Mouse (Mus musculus): Measurements from ENCODE around the gene Tnrc18. TPM values are rescaled to one million over a fixed set of nuclear protein-coding genes. Genes with fewer than 3 reads are reported as not detected.

Gene Tnrc18
- polyA plus RNA-seq, 1 experiment = 48.6 TPM

- no peak overlapping the region for H3K4me3 ChIP-seq (ENCODE audit: control insufficient read depth, insufficient read depth, low read length)
- no peak overlapping the region for H3K27ac ChIP-seq (ENCODE audit: control insufficient read depth, insufficient read depth, low read length)
- DNase-seq = no peak
- TF ChIP-seq POLR2A (IDR thresholded peaks at IDR 0.05; ENCODE audit: control insufficient read depth, extremely low read depth, insufficient read depth, low read length, poor library complexity) = no peak
- TF ChIP-seq CTCF (IDR thresholded peaks at IDR 0.05; ENCODE audit: borderline replicate concordance, control insufficient read depth, extremely low read depth, insufficient read depth, low read length, poor library complexity) = no peak
- H3K4me1 ChIP-seq (replicated peaks; ENCODE audit: control insufficient read depth, insufficient read depth, low read length) = peaks cover 4% of the 10 kb centered on the region; the same call in 1 of the 2 replicates
- peaks cover 38% of the 10 kb centered on the region for H3K36me3 ChIP-seq (ENCODE audit: control insufficient read depth, insufficient read depth, low read length)
- 97% methylated on average over 13 of the region's 13 CpGs for WGBS
- no peaks in the 10 kb centered on the region for H3K27me3 ChIP-seq (ENCODE audit: control insufficient read depth, insufficient read depth, low read length)
Measured at GRCm38 (mm10) chr5:142776080-142776479, 41.4 kb downstream of the Tnrc18 start.

DNA sequence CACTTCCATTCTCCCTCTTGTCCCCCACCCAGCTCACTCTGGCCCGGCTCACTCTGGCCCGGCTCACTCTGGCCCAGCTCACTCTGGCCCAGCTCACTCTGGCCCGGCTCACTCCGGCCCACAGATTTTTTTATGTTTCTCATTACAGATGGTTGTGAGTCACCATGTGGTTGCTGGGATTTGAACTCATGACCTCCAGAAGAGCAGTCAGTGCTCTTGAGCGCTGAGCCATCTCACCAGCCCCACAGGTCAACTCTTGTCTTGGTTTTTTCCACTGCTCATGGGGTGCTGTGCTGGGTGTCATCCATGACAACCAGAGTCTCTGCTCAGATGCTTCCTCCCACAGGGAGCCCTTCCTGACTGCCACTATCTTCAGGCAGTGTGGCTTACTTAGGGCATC, 42.7 kb downstream of the Tnrc18 start:
- no peak overlapping the region for H3K4me3 ChIP-seq (ENCODE audit: control insufficient read depth, insufficient read depth, low read length)
- 96% methylated on average over 5 of the region's 5 CpGs for WGBS
- DNase-seq = no peak
- TF ChIP-seq CTCF (IDR thresholded peaks at IDR 0.05; ENCODE audit: borderline replicate concordance, control insufficient read depth, extremely low read depth, insufficient read depth, low read length, poor library complexity) (no peak), POLR2A (IDR thresholded peaks at IDR 0.05; ENCODE audit: control insufficient read depth, extremely low read depth, insufficient read depth, low read length, poor library complexity) (no peak)
- no peak overlapping the region for H3K27ac ChIP-seq (ENCODE audit: control insufficient read depth, insufficient read depth, low read length)
- H3K4me1 ChIP-seq (replicated peaks; ENCODE audit: control insufficient read depth, insufficient read depth, low read length) = no peaks in the 10 kb centered on the region
- peaks cover 43% of the 10 kb centered on the region for H3K36me3 ChIP-seq (ENCODE audit: control insufficient read depth, insufficient read depth, low read length)
- H3K27me3 ChIP-seq (ENCODE audit: control insufficient read depth, insufficient read depth, low read length) = no peaks in the 10 kb centered on the region

- Histone ChIP-seq H3K4me1 (replicated peaks; ENCODE audit: control insufficient read depth, insufficient read depth, low read length) (no peaks in the 10 kb centered on the region), H3K27me3 (ENCODE audit: control insufficient read depth, insufficient read depth, low read length) (no peaks in the 10 kb centered on the region), H3K27ac (ENCODE audit: control insufficient read depth, insufficient read depth, low read length) (no peak overlapping the region), H3K36me3 (ENCODE audit: control insufficient read depth, insufficient read depth, low read length) (peaks cover 47% of the 10 kb centered on the region), H3K4me3 (ENCODE audit: control insufficient read depth, insufficient read depth, low read length) (no peak overlapping the region)
- TF ChIP-seq CTCF (IDR thresholded peaks at IDR 0.05; ENCODE audit: borderline replicate concordance, control insufficient read depth, extremely low read depth, insufficient read depth, low read length, poor library complexity) (no peak), POLR2A (IDR thresholded peaks at IDR 0.05; ENCODE audit: control insufficient read depth, extremely low read depth, insufficient read depth, low read length, poor library complexity) (no peak)
- 97% methylated on average over 15 of the region's 15 CpGs for WGBS
- no peak for DNase-seq
Measured at GRCm38 (mm10) chr5:142771964-142772363, 45.5 kb downstream of the Tnrc18 start.

GRCm38 (mm10) chr5:142771034-142771433, 46.4 kb downstream of the Tnrc18 start:
- Histone ChIP-seq H3K36me3 (ENCODE audit: control insufficient read depth, insufficient read depth, low read length) (peaks cover 47% of the 10 kb centered on the region), H3K27me3 (ENCODE audit: control insufficient read depth, insufficient read depth, low read length) (no peaks in the 10 kb centered on the region), H3K4me3 (ENCODE audit: control insufficient read depth, insufficient read depth, low read length) (no peak overlapping the region), H3K27ac (ENCODE audit: control insufficient read depth, insufficient read depth, low read length) (no peak overlapping the region), H3K4me1 (replicated peaks; ENCODE audit: control insufficient read depth, insufficient read depth, low read length) (no peaks in the 10 kb centered on the region)
- TF ChIP-seq POLR2A (IDR thresholded peaks at IDR 0.05; ENCODE audit: control insufficient read depth, extremely low read depth, insufficient read depth, low read length, poor library complexity) (no peak), CTCF (IDR thresholded peaks at IDR 0.05; ENCODE audit: borderline replicate concordance, control insufficient read depth, extremely low read depth, insufficient read depth, low read length, poor library complexity) (no peak)
- DNase-seq = no peak
- WGBS = 97% methylated on average over 4 of the region's 4 CpGs

DNA sequence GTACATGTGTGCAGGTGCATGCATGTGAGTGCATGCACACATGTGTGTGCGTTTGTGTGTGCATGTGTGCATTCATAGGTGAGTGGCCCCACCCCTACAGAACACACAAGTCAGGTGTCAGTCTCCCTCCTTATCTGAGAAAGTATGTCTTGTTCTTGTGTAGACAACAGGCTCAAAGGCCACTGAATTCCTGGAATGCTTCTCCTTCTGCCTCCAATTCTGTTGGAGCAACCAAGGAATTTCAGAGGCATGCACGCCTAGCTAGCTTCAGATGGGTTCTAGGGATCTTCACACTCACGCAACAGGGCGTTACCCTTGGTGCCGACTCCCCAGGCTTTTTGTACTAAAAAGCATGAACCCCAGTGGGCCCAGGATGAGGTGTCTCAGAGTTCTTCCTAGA, 47.8 kb downstream of the Tnrc18 start:
- Histone ChIP-seq H3K36me3 (ENCODE audit: control insufficient read depth, insufficient read depth, low read length) (peaks cover 51% of the 10 kb centered on the region), H3K4me1 (replicated peaks; ENCODE audit: control insufficient read depth, insufficient read depth, low read length) (no peaks in the 10 kb centered on the region), H3K27me3 (ENCODE audit: control insufficient read depth, insufficient read depth, low read length) (no peaks in the 10 kb centered on the region), H3K4me3 (ENCODE audit: control insufficient read depth, insufficient read depth, low read length) (no peak overlapping the region), H3K27ac (ENCODE audit: control insufficient read depth, insufficient read depth, low read length) (no peak overlapping the region)
- no peak for DNase-seq
- no peak for TF ChIP-seq CTCF (IDR thresholded peaks at IDR 0.05; ENCODE audit: borderline replicate concordance, control insufficient read depth, extremely low read depth, insufficient read depth, low read length, poor library complexity)
- no peak for TF ChIP-seq POLR2A (IDR thresholded peaks at IDR 0.05; ENCODE audit: control insufficient read depth, extremely low read depth, insufficient read depth, low read length, poor library complexity)
- 91% methylated on average over 5 of the region's 5 CpGs for WGBS

DNA sequence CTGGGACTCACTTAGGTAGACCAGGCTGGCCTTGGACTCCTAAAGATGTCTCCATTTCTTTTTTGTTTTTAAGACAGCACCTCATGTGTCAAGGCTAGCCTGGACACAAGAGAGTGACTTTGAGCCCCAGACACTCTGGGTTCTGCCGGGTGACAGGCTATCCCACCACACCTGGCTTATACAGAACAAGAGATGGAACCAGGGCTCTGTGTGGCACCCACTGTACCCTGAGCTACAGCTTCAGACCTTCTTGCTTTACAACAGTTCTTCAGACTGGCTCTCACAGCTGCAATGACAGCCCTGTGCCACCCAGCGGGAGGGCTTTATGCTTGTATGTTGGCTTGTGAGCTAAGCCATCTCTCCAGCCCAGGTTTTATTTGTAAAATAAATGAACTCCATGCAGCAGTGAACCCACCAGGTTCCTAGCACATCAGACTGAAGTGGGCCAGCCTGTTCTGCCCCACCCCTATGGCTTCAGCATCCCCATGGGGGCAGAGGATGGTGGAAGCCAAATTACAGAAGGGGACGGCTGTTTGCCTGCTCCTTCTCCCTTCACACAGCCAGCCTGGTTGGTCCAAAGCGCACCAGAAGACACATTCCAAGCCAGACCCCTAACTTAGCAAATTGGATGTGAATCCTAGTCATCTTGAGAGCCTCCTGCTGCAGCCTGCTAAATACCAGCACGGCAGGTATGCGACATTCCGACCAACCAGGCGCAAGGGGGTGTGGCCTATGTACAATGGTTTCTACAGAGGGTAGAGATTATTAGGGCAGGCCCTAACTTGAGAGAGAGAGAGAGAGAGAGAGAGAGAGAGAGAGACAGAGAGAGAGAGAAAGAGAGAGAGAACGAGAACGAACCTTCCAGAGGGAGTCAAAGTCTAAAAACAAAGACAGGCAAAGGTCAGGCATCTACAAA, 48.9 kb downstream of the Tnrc18 start:
- no peak for DNase-seq
- peaks cover 54% of the 10 kb centered on the region for H3K36me3 ChIP-seq (ENCODE audit: control insufficient read depth, insufficient read depth, low read length)
- H3K27ac ChIP-seq (ENCODE audit: control insufficient read depth, insufficient read depth, low read length) = no peak overlapping the region
- H3K27me3 ChIP-seq (ENCODE audit: control insufficient read depth, insufficient read depth, low read length) = no peaks in the 10 kb centered on the region
- no peak overlapping the region for H3K4me3 ChIP-seq (ENCODE audit: control insufficient read depth, insufficient read depth, low read length)
- no peak for TF ChIP-seq CTCF (IDR thresholded peaks at IDR 0.05; ENCODE audit: borderline replicate concordance, control insufficient read depth, extremely low read depth, insufficient read depth, low read length, poor library complexity)
- no peak for TF ChIP-seq POLR2A (IDR thresholded peaks at IDR 0.05; ENCODE audit: control insufficient read depth, extremely low read depth, insufficient read depth, low read length, poor library complexity)
- WGBS = 87% methylated on average over 10 of the region's 10 CpGs
- no peaks in the 10 kb centered on the region for H3K4me1 ChIP-seq (replicated peaks; ENCODE audit: control insufficient read depth, insufficient read depth, low read length)
